Mouse (Mus musculus): ENCODE data around the gene Ntrk3. TPM values are rescaled to one million over a fixed set of nuclear protein-coding genes. Genes with fewer than 3 reads are reported as not detected.

The Ntrk3 gene
- polyA plus RNA-seq, 1 experiment from 2014 or later: 0.49 TPM

- H3K4me3 ChIP-seq: peak overlapping the region; percentile 57
- peak overlapping the region; percentile 95 for H3K4me2 ChIP-seq
- no peak overlapping the region for H3K27ac ChIP-seq (ENCODE audit: poor library complexity, severe bottlenecking)
- WGBS: 0% methylated on average over 18 of the region's 23 CpGs
- peaks cover 8% of the 10 kb centered on the region for H3K4me1 ChIP-seq (replicated peaks)
- peak overlapping the region; percentile 58 for H3K9ac ChIP-seq
- peaks cover 96% of the 10 kb centered on the region for H3K27me3 ChIP-seq (replicated peaks)
- no peaks in the 10 kb centered on the region for H3K36me3 ChIP-seq
- H3K9me3 ChIP-seq (replicated peaks): no peaks in the 10 kb centered on the region
- ATAC-seq (ENCODE audit: insufficient number of reproducible peaks, low FRiP score): no peak
Measured at GRCm38 (mm10) chr7:78578111-78578460, 159.7 kb downstream of the Ntrk3 start.

DNA sequence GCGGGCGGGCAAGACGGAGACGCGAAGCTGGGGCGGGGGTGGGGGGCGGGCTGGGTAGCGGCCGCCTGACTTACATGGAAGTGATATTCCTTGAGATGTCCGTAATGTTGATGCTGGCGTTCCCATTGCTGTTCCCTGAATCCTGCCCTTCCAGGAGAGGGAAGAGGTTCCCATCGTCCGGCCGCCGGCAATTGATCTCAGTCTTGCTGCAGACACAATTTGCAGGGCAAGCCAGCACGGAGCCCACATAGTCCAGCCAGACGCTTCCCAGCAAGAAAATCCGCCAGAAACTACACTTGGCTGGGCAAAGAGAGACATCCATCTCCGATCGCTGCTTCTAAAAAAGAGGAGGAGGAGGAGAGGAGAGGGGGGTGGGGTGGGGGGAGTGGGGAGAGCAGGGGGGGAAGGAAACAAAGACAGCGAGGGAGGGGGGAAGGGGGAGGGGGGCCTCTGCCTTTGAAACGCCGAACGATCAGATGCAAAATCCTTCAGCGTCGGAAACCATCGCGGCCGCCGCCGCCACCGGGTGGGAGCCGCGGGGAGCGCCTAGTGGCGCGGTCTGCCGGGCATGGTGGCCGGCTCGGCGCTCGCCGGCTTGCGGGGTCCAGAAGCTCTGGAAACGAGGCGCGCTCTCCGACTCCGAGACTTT lies 160.2 kb downstream of the Ntrk3 start:
- Histone ChIP-seq H3K36me3 (no peaks in the 10 kb centered on the region), H3K27ac (ENCODE audit: poor library complexity, severe bottlenecking) (no peak overlapping the region), H3K4me3 (peak overlapping the region; percentile 57), H3K4me1 (replicated peaks) (peaks cover 8% of the 10 kb centered on the region), H3K9me3 (replicated peaks) (no peaks in the 10 kb centered on the region), H3K9ac (peak overlapping the region; percentile 58), H3K4me2 (peak overlapping the region; percentile 95), H3K27me3 (replicated peaks) (peaks cover 95% of the 10 kb centered on the region)
- under 1% methylated on average over 47 of the region's 49 CpGs for WGBS
- no peak for ATAC-seq (ENCODE audit: insufficient number of reproducible peaks, low FRiP score)

DNA sequence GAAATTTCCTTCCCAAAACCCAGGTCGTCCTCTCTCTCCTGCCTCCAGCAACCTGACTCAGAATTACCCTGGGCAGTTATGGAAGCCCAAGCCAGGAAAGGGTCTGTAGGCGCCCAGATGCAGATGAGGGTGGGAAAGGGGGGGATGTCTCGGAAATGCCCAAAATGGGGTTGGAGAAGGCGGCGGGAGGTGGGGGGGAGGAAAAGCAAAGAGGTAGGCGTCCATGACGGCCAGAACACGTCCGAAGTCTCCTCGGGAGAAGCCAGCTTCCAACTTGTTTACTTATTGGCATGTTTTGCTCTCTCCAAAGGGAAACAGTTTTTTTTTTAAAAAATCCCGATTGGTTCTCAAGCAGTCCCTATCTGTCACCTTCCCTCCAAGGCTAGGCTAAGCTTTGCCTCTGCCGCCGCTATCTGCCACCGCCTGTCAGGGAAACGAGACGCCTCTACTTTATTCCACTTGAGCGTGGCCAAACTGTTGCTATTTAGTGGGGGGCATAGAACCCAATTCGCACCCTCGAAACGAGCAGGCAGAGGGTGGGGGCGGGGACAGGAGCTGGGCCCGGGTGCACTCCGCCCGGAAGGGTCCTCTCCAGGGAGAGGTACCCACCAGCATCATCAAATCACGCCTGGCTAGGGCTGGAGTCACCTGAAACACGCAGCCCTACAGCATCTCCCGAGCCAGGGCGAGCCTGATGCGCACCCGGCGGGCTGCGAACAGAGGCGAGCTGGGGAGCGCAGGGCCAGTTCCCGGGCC lies 160.9 kb downstream of the Ntrk3 start:
- no peaks in the 10 kb centered on the region for H3K36me3 ChIP-seq
- peak overlapping the region; percentile 95 for H3K4me2 ChIP-seq
- peaks cover 88% of the 10 kb centered on the region for H3K27me3 ChIP-seq (replicated peaks)
- no peak overlapping the region for H3K27ac ChIP-seq (ENCODE audit: poor library complexity, severe bottlenecking)
- H3K4me3 ChIP-seq: peak overlapping the region; percentile 57
- under 1% methylated on average over 35 of the region's 35 CpGs for WGBS
- no peaks in the 10 kb centered on the region for H3K9me3 ChIP-seq (replicated peaks)
- ATAC-seq (ENCODE audit: insufficient number of reproducible peaks, low FRiP score): peak; percentile 46; the same call in 1 of the 2 replicates
- H3K9ac ChIP-seq: no peak overlapping the region
- H3K4me1 ChIP-seq (replicated peaks): peaks cover 8% of the 10 kb centered on the region

DNA sequence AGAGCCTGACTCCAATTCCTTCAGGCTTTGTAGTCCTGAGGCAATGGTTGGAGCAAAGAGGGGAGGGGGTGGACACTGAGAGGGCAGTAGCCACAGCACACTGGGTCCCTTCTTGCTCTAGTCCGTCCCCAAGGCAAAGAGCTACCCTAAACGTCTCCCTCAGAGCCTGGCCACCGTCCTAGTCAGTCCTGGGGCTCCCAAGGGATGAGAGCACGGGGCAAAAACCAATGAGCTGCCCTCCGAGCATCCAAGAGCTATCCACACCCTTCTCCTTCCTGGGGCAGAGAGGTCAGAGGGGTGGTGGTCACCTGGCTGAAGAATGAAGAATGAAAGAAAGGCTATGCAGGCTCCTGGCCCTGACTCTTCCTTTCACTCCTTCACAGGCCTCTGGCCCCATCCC lies 161.6 kb downstream of the Ntrk3 start:
- Histone ChIP-seq H3K4me1 (replicated peaks) (peaks cover 8% of the 10 kb centered on the region), H3K4me3 (0 out of 2 replicates have a peak overlapping the region, but pooled peaks have one; percentile 57), H3K36me3 (no peaks in the 10 kb centered on the region), H3K27ac (ENCODE audit: poor library complexity, severe bottlenecking) (no peak overlapping the region), H3K4me2 (peak overlapping the region; percentile 95; the same call in 1 of the 2 replicates), H3K9me3 (replicated peaks) (no peaks in the 10 kb centered on the region), H3K9ac (no peak overlapping the region), H3K27me3 (replicated peaks) (peaks cover 88% of the 10 kb centered on the region)
- 11% methylated on average over 5 of the region's 5 CpGs for WGBS
- no peak for ATAC-seq (ENCODE audit: insufficient number of reproducible peaks, low FRiP score)

DNA sequence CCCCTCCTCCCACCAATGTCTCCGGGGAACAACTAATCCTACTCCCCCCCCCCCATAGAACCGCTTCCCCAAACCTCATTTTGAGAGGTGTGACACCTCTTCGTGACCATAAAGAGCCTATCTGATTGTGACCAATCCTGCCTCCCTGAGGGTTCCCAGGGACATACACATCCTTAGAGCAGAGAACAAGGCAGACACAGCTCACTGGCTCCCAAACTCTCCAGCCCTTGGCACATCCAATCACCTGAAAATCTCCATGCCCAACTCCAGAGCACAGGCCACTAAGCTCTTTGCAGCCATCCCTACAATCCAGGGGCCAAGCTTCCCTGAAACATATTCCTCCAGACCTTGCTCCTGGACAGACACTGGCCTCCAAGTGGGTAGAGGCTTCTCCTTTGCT lies 162.3 kb downstream of the Ntrk3 start:
- Histone ChIP-seq H3K9me3 (replicated peaks) (no peaks in the 10 kb centered on the region), H3K36me3 (no peaks in the 10 kb centered on the region), H3K9ac (no peak overlapping the region), H3K4me2 (no peak overlapping the region), H3K4me1 (replicated peaks) (peaks cover 8% of the 10 kb centered on the region), H3K27ac (ENCODE audit: poor library complexity, severe bottlenecking) (no peak overlapping the region), H3K4me3 (no peak overlapping the region), H3K27me3 (replicated peaks) (peaks cover 82% of the 10 kb centered on the region)
- no peak for ATAC-seq (ENCODE audit: insufficient number of reproducible peaks, low FRiP score)
- 9% methylated on average over 3 of the region's 3 CpGs for WGBS

- peaks cover 57% of the 10 kb centered on the region for H3K27me3 ChIP-seq (replicated peaks)
- no peak overlapping the region for H3K4me3 ChIP-seq
- H3K27ac ChIP-seq (ENCODE audit: poor library complexity, severe bottlenecking): no peak overlapping the region
- ATAC-seq (ENCODE audit: insufficient number of reproducible peaks, low FRiP score): no peak
- H3K36me3 ChIP-seq: no peaks in the 10 kb centered on the region
- WGBS: 67% methylated on average over 2 of the region's 2 CpGs
- H3K4me1 ChIP-seq (replicated peaks): no peaks in the 10 kb centered on the region
- H3K9me3 ChIP-seq (replicated peaks): no peaks in the 10 kb centered on the region
- no peak overlapping the region for H3K9ac ChIP-seq
- no peak overlapping the region for H3K4me2 ChIP-seq
Measured at GRCm38 (mm10) chr7:78571196-78571595, 166.6 kb downstream of the Ntrk3 start.

GRCm38 (mm10) chr7:78569255-78569618 lies 168.6 kb downstream of the Ntrk3 start:
- Histone ChIP-seq H3K27ac (ENCODE audit: poor library complexity, severe bottlenecking) (no peak overlapping the region), H3K4me3 (peak overlapping the region; percentile 11; the same call in 1 of the 2 replicates), H3K4me1 (replicated peaks) (no peaks in the 10 kb centered on the region), H3K9ac (no peak overlapping the region), H3K4me2 (peak overlapping the region; percentile 60), H3K36me3 (no peaks in the 10 kb centered on the region), H3K27me3 (replicated peaks) (peaks cover 37% of the 10 kb centered on the region), H3K9me3 (replicated peaks) (no peaks in the 10 kb centered on the region)
- WGBS: 10% methylated on average over 5 of the region's 5 CpGs
- ATAC-seq (ENCODE audit: insufficient number of reproducible peaks, low FRiP score): no peak

GRCm38 (mm10) chr7:78568411-78569254 lies 169.2 kb downstream of the Ntrk3 start:
- ATAC-seq (ENCODE audit: insufficient number of reproducible peaks, low FRiP score): no peak
- no peak overlapping the region for H3K27ac ChIP-seq (ENCODE audit: poor library complexity, severe bottlenecking)
- H3K9me3 ChIP-seq (replicated peaks): no peaks in the 10 kb centered on the region
- peak overlapping the region; percentile 60 for H3K4me2 ChIP-seq
- H3K9ac ChIP-seq: no peak overlapping the region
- peak overlapping the region; percentile 11; the same call in 1 of the 2 replicates for H3K4me3 ChIP-seq
- no peaks in the 10 kb centered on the region for H3K36me3 ChIP-seq
- 14% methylated on average over 16 of the region's 16 CpGs for WGBS
- no peaks in the 10 kb centered on the region for H3K4me1 ChIP-seq (replicated peaks)
- peaks cover 31% of the 10 kb centered on the region for H3K27me3 ChIP-seq (replicated peaks)

DNA sequence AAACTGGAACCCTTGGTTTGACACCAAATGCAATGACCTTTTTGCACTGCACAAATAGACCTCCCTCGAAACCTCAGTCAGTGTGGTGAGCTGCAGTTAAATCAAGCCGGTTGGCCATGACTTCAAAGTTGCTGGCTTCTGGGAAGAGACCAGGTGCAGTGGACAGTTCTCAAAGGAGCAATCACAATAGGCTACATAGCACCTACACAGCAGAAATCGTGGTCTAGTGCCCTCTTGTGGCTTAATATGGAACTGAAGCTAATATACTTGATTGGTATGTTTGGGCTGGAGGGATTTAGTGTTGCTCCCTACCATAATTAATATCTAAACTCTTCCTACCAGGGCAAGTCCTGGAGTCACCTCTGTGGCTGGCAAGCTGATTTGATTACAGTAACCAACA lies 171.2 kb downstream of the Ntrk3 start:
- ATAC-seq (ENCODE audit: insufficient number of reproducible peaks, low FRiP score): no peak
- WGBS: 43% methylated on average over 3 of the region's 3 CpGs
- no peak overlapping the region for H3K27ac ChIP-seq (ENCODE audit: poor library complexity, severe bottlenecking)
- H3K9me3 ChIP-seq (replicated peaks): no peaks in the 10 kb centered on the region
- no peak overlapping the region for H3K4me2 ChIP-seq
- no peaks in the 10 kb centered on the region for H3K4me1 ChIP-seq (replicated peaks)
- H3K27me3 ChIP-seq (replicated peaks): peaks cover 18% of the 10 kb centered on the region; the same call in 1 of the 2 replicates
- H3K4me3 ChIP-seq: no peak overlapping the region
- H3K36me3 ChIP-seq: no peaks in the 10 kb centered on the region
- no peak overlapping the region for H3K9ac ChIP-seq

DNA sequence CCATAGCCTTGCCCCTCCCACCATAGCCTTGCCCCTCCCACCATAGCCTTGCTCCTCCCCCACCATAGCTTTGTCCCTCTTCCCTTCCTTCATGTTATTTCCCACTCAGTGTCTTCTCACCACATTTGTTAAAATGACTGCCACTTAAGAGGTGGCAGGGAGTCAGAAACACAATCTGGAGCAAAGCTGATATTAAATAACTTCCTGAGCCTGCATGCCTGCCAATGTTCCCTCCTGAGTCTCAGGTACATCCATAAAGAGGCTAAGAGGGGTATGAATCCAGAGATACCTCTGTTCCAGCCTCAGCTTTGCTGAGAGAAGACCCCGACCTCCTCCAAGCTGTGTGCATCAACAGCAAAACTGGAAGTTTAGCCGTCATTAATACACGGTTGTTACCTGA lies 172.4 kb downstream of the Ntrk3 start:
- no peak for ATAC-seq (ENCODE audit: insufficient number of reproducible peaks, low FRiP score)
- no peak overlapping the region for H3K9ac ChIP-seq

GRCm38 (mm10) chr7:78558503-78558902 lies 179.3 kb downstream of the Ntrk3 start:
- no peak for ATAC-seq (ENCODE audit: insufficient number of reproducible peaks, low FRiP score)
- Histone ChIP-seq H3K27ac (ENCODE audit: poor library complexity, severe bottlenecking) (no peak overlapping the region), H3K9ac (no peak overlapping the region), H3K4me1 (replicated peaks) (no peaks in the 10 kb centered on the region), H3K4me3 (no peak overlapping the region), H3K36me3 (no peaks in the 10 kb centered on the region), H3K9me3 (replicated peaks) (no peaks in the 10 kb centered on the region), H3K27me3 (replicated peaks) (no peaks in the 10 kb centered on the region), H3K4me2 (no peak overlapping the region)
- 69% methylated on average over 5 of the region's 5 CpGs for WGBS

More for the DNA sequence above, 172.4 kb downstream of the Ntrk3 start:
- Histone ChIP-seq H3K4me3 (no peak overlapping the region), H3K4me2 (no peak overlapping the region), H3K36me3 (no peaks in the 10 kb centered on the region), H3K27me3 (replicated peaks) (peaks cover 15% of the 10 kb centered on the region; the same call in 1 of the 2 replicates), H3K4me1 (replicated peaks) (no peaks in the 10 kb centered on the region), H3K27ac (ENCODE audit: poor library complexity, severe bottlenecking) (no peak overlapping the region), H3K9me3 (replicated peaks) (no peaks in the 10 kb centered on the region)
- WGBS: 91% methylated on average over 3 of the region's 3 CpGs

Data from heart, embryonic 12.5 days (tissue).